Mouse (Mus musculus): Measurements from ENCODE around the gene Nop56. TPM values are rescaled to one million over a fixed set of nuclear protein-coding genes. Genes with fewer than 3 reads are reported as not detected.

The Nop56 gene
- polyA plus RNA-seq (2014; fragmentation: Nextera tagmentation; extraction: Ambion mirVana): 335 and 348 TPM in 2 replicates

DNA sequence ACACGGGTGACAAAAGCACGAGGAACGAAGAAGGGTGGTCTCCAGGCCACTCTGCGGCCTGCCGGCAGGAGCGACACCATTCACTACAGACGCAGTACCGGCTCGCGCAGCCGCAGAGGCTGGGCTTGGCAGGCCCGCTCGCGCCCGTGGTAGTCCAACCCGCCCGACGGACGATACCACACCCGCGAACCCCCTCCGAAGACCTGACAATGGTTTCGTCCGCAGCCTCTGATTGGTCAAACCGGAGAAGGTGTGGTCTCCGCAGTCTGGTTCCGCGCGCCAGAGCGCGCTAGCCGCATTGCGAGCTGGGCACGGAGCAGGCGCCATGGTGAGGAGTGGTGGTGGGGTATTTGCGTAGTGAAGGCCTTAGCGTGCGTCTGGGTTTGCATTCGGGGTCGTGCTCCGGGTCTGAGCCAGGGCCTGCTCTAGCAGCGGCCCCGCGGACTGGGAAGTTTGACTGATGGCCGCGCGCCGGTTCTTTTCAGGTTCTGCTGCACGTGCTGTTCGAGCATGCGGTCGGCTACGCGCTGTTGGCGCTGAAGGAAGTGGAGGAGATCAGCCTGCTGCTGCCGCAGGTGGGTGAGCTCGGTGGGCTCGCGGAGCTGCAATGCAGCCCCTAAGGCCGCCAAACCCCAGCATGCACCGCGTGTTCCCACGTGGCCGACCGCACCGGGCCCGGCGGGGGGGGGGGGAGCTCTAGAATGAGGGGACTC is at the start of gene Nop56:
Gene Nop56, plus strand, starts transcription at position 282 of the 713 bp plus-strand sequence.
- no peaks in the 10 kb centered on the region for H3K9me3 ChIP-seq (ENCODE audit: control insufficient read depth, low read length)
- WGBS: under 1% methylated on average over 68 of the region's 68 CpGs

DNA sequence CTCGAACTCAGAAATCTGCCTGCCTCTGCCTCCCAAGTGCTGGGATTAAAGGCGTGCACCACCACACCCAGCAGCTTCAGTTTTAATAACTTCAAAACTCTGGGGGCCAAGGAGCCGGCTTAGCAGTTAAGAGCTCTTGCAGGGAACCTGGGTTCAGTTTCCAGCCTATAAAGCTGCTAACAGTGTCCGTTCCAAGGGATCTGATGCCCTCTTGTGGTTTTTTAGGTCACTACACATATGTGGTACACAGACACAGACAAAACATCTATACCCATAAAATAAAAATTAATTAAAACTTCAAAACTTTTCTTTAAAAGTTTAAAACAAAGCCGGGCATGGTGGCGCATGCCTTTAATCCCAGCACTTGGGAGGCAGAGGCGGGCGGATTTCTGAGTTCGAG is 27.3 kb upstream of the Nop56 start:
- Histone ChIP-seq H3K27ac (ENCODE audit: low read depth, low read length) (no peak overlapping the region), H3K9me3 (ENCODE audit: control insufficient read depth, low read length) (no peaks in the 10 kb centered on the region), H3K4me1 (ENCODE audit: control insufficient read depth, insufficient read depth, low read length) (no peaks in the 10 kb centered on the region), H3K9ac (ENCODE audit: low read length) (no peak overlapping the region), H3K27me3 (ENCODE audit: control insufficient read depth, insufficient read depth, low read length) (no peaks in the 10 kb centered on the region), H3K36me3 (ENCODE audit: control insufficient read depth, insufficient read depth, low read length) (no peaks in the 10 kb centered on the region), H3K4me2 (ENCODE audit: low read depth) (no peak overlapping the region), H3K4me3 (ENCODE audit: low read depth, low read length) (no peak overlapping the region)
- peak; percentile 19 for DNase-seq (ENCODE audit: low spot score)
- WGBS: 52% methylated on average over 9 of the region's 9 CpGs
- no peak for ATAC-seq (ENCODE audit: insufficient read depth, low FRiP score, low TSS enrichment)

More for the DNA sequence above, at the start of gene Nop56:
- Histone ChIP-seq H3K4me1 (ENCODE audit: control insufficient read depth, insufficient read depth, low read length) (peaks cover 6% of the 10 kb centered on the region; the same call in 1 of the 2 replicates), H3K27ac (ENCODE audit: low read depth, low read length) (peak within 1 kb of the TSS; percentile 89), H3K4me2 (ENCODE audit: low read depth) (peak within 1 kb of the TSS; percentile 79), H3K4me3 (ENCODE audit: low read depth, low read length) (peak within 1 kb of the TSS; percentile 94), H3K27me3 (ENCODE audit: control insufficient read depth, insufficient read depth, low read length) (no peaks in the 10 kb centered on the region), H3K36me3 (ENCODE audit: control insufficient read depth, insufficient read depth, low read length) (peaks cover 14% of the 10 kb centered on the region), H3K9ac (ENCODE audit: low read length) (peak within 1 kb of the TSS; percentile 87)
- ATAC-seq (ENCODE audit: insufficient read depth, low FRiP score, low TSS enrichment) (peak; percentile 96), DNase-seq (ENCODE audit: low spot score) (peak; percentile 99)

GRCm38 (mm10) chr2:130248226-130248625 is 26.0 kb upstream of the Nop56 start:
- Histone ChIP-seq H3K36me3 (ENCODE audit: control insufficient read depth, insufficient read depth, low read length) (no peaks in the 10 kb centered on the region), H3K27ac (ENCODE audit: low read depth, low read length) (no peak overlapping the region), H3K9me3 (ENCODE audit: control insufficient read depth, low read length) (no peaks in the 10 kb centered on the region), H3K4me1 (ENCODE audit: control insufficient read depth, insufficient read depth, low read length) (no peaks in the 10 kb centered on the region), H3K9ac (ENCODE audit: low read length) (no peak overlapping the region), H3K27me3 (ENCODE audit: control insufficient read depth, insufficient read depth, low read length) (no peaks in the 10 kb centered on the region), H3K4me3 (ENCODE audit: low read depth, low read length) (no peak overlapping the region), H3K4me2 (ENCODE audit: low read depth) (no peak overlapping the region)
- DNase-seq (ENCODE audit: low spot score) (no peak), ATAC-seq (ENCODE audit: insufficient read depth, low FRiP score, low TSS enrichment) (no peak)
- WGBS: 83% methylated on average over 7 of the region's 7 CpGs

- no peak for DNase-seq (ENCODE audit: low spot score)
- Histone ChIP-seq H3K4me3 (ENCODE audit: low read depth, low read length) (no peak overlapping the region), H3K4me1 (ENCODE audit: control insufficient read depth, insufficient read depth, low read length) (no peaks in the 10 kb centered on the region), H3K9ac (ENCODE audit: low read length) (no peak overlapping the region), H3K27ac (ENCODE audit: low read depth, low read length) (no peak overlapping the region), H3K4me2 (ENCODE audit: low read depth) (no peak overlapping the region), H3K36me3 (ENCODE audit: control insufficient read depth, insufficient read depth, low read length) (no peaks in the 10 kb centered on the region), H3K9me3 (ENCODE audit: control insufficient read depth, low read length) (no peaks in the 10 kb centered on the region), H3K27me3 (ENCODE audit: control insufficient read depth, insufficient read depth, low read length) (no peaks in the 10 kb centered on the region)
- no peak for ATAC-seq (ENCODE audit: insufficient read depth, low FRiP score, low TSS enrichment)
- WGBS: 71% methylated on average over 4 of the region's 4 CpGs
Observed at GRCm38 (mm10) chr2:130256762-130257161, 17.5 kb upstream of the Nop56 start.

GRCm38 (mm10) chr2:130260822-130261221 is 13.4 kb upstream of the Nop56 start:
- DNase-seq (ENCODE audit: low spot score) (no peak), ATAC-seq (ENCODE audit: insufficient read depth, low FRiP score, low TSS enrichment) (no peak)
- H3K4me3 ChIP-seq (ENCODE audit: low read depth, low read length): no peak overlapping the region
- no peak overlapping the region for H3K9ac ChIP-seq (ENCODE audit: low read length)
- no peak overlapping the region for H3K4me2 ChIP-seq (ENCODE audit: low read depth)
- no peaks in the 10 kb centered on the region for H3K27me3 ChIP-seq (ENCODE audit: control insufficient read depth, insufficient read depth, low read length)
- H3K36me3 ChIP-seq (ENCODE audit: control insufficient read depth, insufficient read depth, low read length): no peaks in the 10 kb centered on the region
- 84% methylated on average over 4 of the region's 4 CpGs for whole genome bisulfite sequencing
- no peaks in the 10 kb centered on the region for H3K9me3 ChIP-seq (ENCODE audit: control insufficient read depth, low read length)
- H3K4me1 ChIP-seq (ENCODE audit: control insufficient read depth, insufficient read depth, low read length): no peaks in the 10 kb centered on the region
- H3K27ac ChIP-seq (ENCODE audit: low read depth, low read length): no peak overlapping the region

GRCm38 (mm10) chr2:130261914-130262313 is 12.3 kb upstream of the Nop56 start:
- Histone ChIP-seq H3K4me2 (ENCODE audit: low read depth) (no peak overlapping the region), H3K27me3 (ENCODE audit: control insufficient read depth, insufficient read depth, low read length) (no peaks in the 10 kb centered on the region), H3K4me1 (ENCODE audit: control insufficient read depth, insufficient read depth, low read length) (no peaks in the 10 kb centered on the region), H3K27ac (ENCODE audit: low read depth, low read length) (no peak overlapping the region), H3K9me3 (ENCODE audit: control insufficient read depth, low read length) (no peaks in the 10 kb centered on the region), H3K36me3 (ENCODE audit: control insufficient read depth, insufficient read depth, low read length) (no peaks in the 10 kb centered on the region), H3K9ac (ENCODE audit: low read length) (no peak overlapping the region), H3K4me3 (ENCODE audit: low read depth, low read length) (no peak overlapping the region)
- 93% methylated on average over 2 of the region's 2 CpGs for WGBS
- ATAC-seq (ENCODE audit: insufficient read depth, low FRiP score, low TSS enrichment) (no peak), DNase-seq (ENCODE audit: low spot score) (no peak)

- Histone ChIP-seq H3K4me1 (ENCODE audit: control insufficient read depth, insufficient read depth, low read length) (no peaks in the 10 kb centered on the region), H3K9me3 (ENCODE audit: control insufficient read depth, low read length) (no peaks in the 10 kb centered on the region), H3K27me3 (ENCODE audit: control insufficient read depth, insufficient read depth, low read length) (no peaks in the 10 kb centered on the region), H3K4me3 (ENCODE audit: low read depth, low read length) (no peak overlapping the region), H3K4me2 (ENCODE audit: low read depth) (no peak overlapping the region), H3K27ac (ENCODE audit: low read depth, low read length) (no peak overlapping the region), H3K36me3 (ENCODE audit: control insufficient read depth, insufficient read depth, low read length) (no peaks in the 10 kb centered on the region), H3K9ac (ENCODE audit: low read length) (no peak overlapping the region)
- ATAC-seq (ENCODE audit: insufficient read depth, low FRiP score, low TSS enrichment): no peak
- DNase-seq (ENCODE audit: low spot score): no peak
- WGBS: 87% methylated on average over 2 of the region's 2 CpGs
Observed at GRCm38 (mm10) chr2:130262398-130262797, 11.8 kb upstream of the Nop56 start.

- Histone ChIP-seq H3K27me3 (ENCODE audit: control insufficient read depth, insufficient read depth, low read length) (no peaks in the 10 kb centered on the region), H3K36me3 (ENCODE audit: control insufficient read depth, insufficient read depth, low read length) (no peaks in the 10 kb centered on the region), H3K4me2 (ENCODE audit: low read depth) (no peak overlapping the region), H3K9me3 (ENCODE audit: control insufficient read depth, low read length) (no peaks in the 10 kb centered on the region), H3K9ac (ENCODE audit: low read length) (no peak overlapping the region), H3K27ac (ENCODE audit: low read depth, low read length) (no peak overlapping the region), H3K4me1 (ENCODE audit: control insufficient read depth, insufficient read depth, low read length) (no peaks in the 10 kb centered on the region), H3K4me3 (ENCODE audit: low read depth, low read length) (no peak overlapping the region)
- no peak for DNase-seq (ENCODE audit: low spot score)
- 97% methylated on average over 1 of the region's 1 CpGs for WGBS
- ATAC-seq (ENCODE audit: insufficient read depth, low FRiP score, low TSS enrichment): no peak
Observed at GRCm38 (mm10) chr2:130265520-130265919, 8.7 kb upstream of the Nop56 start.

GRCm38 (mm10) chr2:130268074-130268473 is 6.2 kb upstream of the Nop56 start:
- H3K36me3 ChIP-seq (ENCODE audit: control insufficient read depth, insufficient read depth, low read length): no peaks in the 10 kb centered on the region
- WGBS: 72% methylated on average over 7 of the region's 7 CpGs
- H3K4me2 ChIP-seq (ENCODE audit: low read depth): no peak overlapping the region
- H3K27me3 ChIP-seq (ENCODE audit: control insufficient read depth, insufficient read depth, low read length): no peaks in the 10 kb centered on the region
- no peak overlapping the region for H3K4me3 ChIP-seq (ENCODE audit: low read depth, low read length)
- DNase-seq (ENCODE audit: low spot score) (no peak), ATAC-seq (ENCODE audit: insufficient read depth, low FRiP score, low TSS enrichment) (no peak)
- H3K4me1 ChIP-seq (ENCODE audit: control insufficient read depth, insufficient read depth, low read length): no peaks in the 10 kb centered on the region
- H3K27ac ChIP-seq (ENCODE audit: low read depth, low read length): no peak overlapping the region
- no peak overlapping the region for H3K9ac ChIP-seq (ENCODE audit: low read length)
- H3K9me3 ChIP-seq (ENCODE audit: control insufficient read depth, low read length): no peaks in the 10 kb centered on the region
